Mouse (Mus musculus): ENCODE measurements around the gene Dclk1. TPM values are rescaled to one million over a fixed set of nuclear protein-coding genes. Genes with fewer than 3 reads are reported as not detected.

The Dclk1 gene
- polyA plus RNA-seq, 1 experiment from 2014 or later, result 30.0 TPM

DNA sequence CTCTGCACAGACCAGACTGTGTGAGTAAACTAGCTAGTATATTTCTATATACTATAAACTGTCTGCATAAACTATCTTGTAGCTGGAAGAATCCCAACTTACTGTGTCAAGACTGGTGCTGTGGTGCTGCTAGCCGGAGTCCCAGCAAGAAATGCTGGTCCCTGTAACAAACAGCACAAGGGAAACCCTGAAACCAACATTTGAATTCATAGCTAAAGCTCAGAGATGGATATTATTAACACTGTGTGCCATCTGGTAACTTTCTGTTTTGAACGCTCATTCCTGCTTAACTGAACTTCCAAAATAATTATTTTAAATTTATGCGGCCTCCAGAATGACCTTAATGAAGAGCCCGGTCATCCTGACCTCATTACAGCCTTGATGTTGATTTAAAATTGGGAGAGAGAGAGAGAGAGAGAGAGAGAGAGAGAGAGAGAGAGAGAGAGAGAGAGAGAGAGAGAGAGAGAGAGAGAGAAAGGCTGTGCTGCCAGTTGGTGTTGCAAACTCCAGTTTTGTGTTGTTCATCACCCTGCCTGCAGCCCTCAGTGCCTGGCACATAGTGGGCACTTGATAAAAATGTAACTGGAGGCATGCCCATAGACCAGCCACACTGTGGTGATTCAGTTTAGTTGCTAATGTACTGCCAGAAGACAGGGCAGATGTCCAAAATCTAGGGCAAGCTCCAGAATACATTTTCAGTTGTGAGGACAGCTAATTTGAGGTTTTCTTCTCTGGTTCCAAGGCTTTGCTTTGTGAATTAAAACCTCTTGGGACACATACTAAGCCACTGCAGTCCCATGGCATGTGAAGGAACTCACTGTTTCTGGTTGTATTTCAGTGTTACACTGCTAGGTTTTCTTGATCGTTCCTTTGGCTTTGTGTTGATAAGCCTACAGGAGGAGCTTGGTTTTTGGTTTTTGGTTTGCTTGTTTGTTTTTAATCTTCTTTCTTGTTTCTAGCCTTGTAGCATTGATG is 205.6 kb downstream of the Dclk1 start:
- Histone ChIP-seq H3K27ac (ENCODE audit: low read length) (no peak overlapping the region), H3K4me3 (ENCODE audit: low read length) (no peak overlapping the region), H3K4me2 (replicated peaks; ENCODE audit: low read depth, low read length) (no peak overlapping the region), H3K27me3 (ENCODE audit: insufficient read depth, low read length) (no peaks in the 10 kb centered on the region), H3K9me3 (ENCODE audit: low read length) (0 out of 2 replicates have a peak, but pooled peaks cover 2% of the 10 kb centered on the region), H3K4me1 (ENCODE audit: insufficient read depth, low read length) (no peaks in the 10 kb centered on the region), H3K36me3 (ENCODE audit: insufficient read depth, low read length) (no peaks in the 10 kb centered on the region), H3K9ac (replicated peaks; ENCODE audit: low read length) (no peak overlapping the region)
- ATAC-seq (ENCODE audit: low FRiP score, low TSS enrichment), result no peak
- 75% methylated on average over 5 of the region's 5 CpGs for WGBS

GRCm38 (mm10) chr3:55449148-55449547 is 207.0 kb downstream of the Dclk1 start:
- Histone ChIP-seq H3K27me3 (ENCODE audit: insufficient read depth, low read length) (no peaks in the 10 kb centered on the region), H3K36me3 (ENCODE audit: insufficient read depth, low read length) (no peaks in the 10 kb centered on the region), H3K4me3 (ENCODE audit: low read length) (no peak overlapping the region), H3K4me1 (ENCODE audit: insufficient read depth, low read length) (no peaks in the 10 kb centered on the region), H3K4me2 (replicated peaks; ENCODE audit: low read depth, low read length) (no peak overlapping the region), H3K9me3 (ENCODE audit: low read length) (0 out of 2 replicates have a peak, but pooled peaks cover 2% of the 10 kb centered on the region), H3K27ac (ENCODE audit: low read length) (no peak overlapping the region), H3K9ac (replicated peaks; ENCODE audit: low read length) (no peak overlapping the region)
- 91% methylated on average over 2 of the region's 2 CpGs for WGBS
- no peak for ATAC-seq (ENCODE audit: low FRiP score, low TSS enrichment)

DNA sequence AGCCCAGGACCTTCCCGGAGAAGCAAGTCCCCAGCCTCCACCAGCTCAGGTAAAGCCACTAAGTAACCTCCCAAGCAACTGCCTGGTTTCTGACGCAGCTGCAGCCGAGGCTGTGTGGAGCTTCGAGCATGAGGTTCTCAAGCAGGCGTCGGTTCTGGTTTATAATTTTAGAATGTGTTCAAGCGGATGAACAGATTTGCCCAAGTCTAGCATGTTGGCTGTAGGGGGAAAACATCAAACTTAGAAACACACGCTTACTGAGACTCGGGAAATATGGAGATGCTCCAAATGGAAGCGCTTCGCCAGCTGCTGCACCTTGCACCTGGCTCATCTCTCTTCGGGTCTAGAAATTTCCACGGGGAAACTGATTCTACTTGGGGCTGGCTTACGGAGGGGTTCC is 208.9 kb downstream of the Dclk1 start:
- Histone ChIP-seq H3K9ac (replicated peaks; ENCODE audit: low read length) (no peak overlapping the region), H3K27ac (ENCODE audit: low read length) (no peak overlapping the region), H3K4me1 (ENCODE audit: insufficient read depth, low read length) (no peaks in the 10 kb centered on the region), H3K27me3 (ENCODE audit: insufficient read depth, low read length) (no peaks in the 10 kb centered on the region), H3K4me3 (ENCODE audit: low read length) (no peak overlapping the region), H3K4me2 (replicated peaks; ENCODE audit: low read depth, low read length) (no peak overlapping the region), H3K36me3 (ENCODE audit: insufficient read depth, low read length) (no peaks in the 10 kb centered on the region), H3K9me3 (ENCODE audit: low read length) (0 out of 2 replicates have a peak, but pooled peaks cover 2% of the 10 kb centered on the region)
- no peak for ATAC-seq (ENCODE audit: low FRiP score, low TSS enrichment)
- WGBS, result 96% methylated on average over 14 of the region's 14 CpGs

GRCm38 (mm10) chr3:55451877-55452276 is 209.7 kb downstream of the Dclk1 start:
- Histone ChIP-seq H3K4me1 (ENCODE audit: insufficient read depth, low read length) (no peaks in the 10 kb centered on the region), H3K36me3 (ENCODE audit: insufficient read depth, low read length) (no peaks in the 10 kb centered on the region), H3K27ac (ENCODE audit: low read length) (no peak overlapping the region), H3K4me3 (ENCODE audit: low read length) (no peak overlapping the region), H3K9ac (replicated peaks; ENCODE audit: low read length) (no peak overlapping the region), H3K27me3 (ENCODE audit: insufficient read depth, low read length) (no peaks in the 10 kb centered on the region), H3K4me2 (replicated peaks; ENCODE audit: low read depth, low read length) (no peak overlapping the region), H3K9me3 (ENCODE audit: low read length) (0 out of 2 replicates have a peak, but pooled peaks cover 2% of the 10 kb centered on the region)
- 77% methylated on average over 3 of the region's 3 CpGs for WGBS
- no peak for ATAC-seq (ENCODE audit: low FRiP score, low TSS enrichment)

- H3K27ac ChIP-seq (ENCODE audit: low read length), result no peak overlapping the region
- WGBS, result 93% methylated on average over 2 of the region's 2 CpGs
- H3K27me3 ChIP-seq (ENCODE audit: insufficient read depth, low read length), result no peaks in the 10 kb centered on the region
- no peak overlapping the region for H3K9ac ChIP-seq (replicated peaks; ENCODE audit: low read length)
- no peak overlapping the region for H3K4me2 ChIP-seq (replicated peaks; ENCODE audit: low read depth, low read length)
- no peak overlapping the region for H3K4me3 ChIP-seq (ENCODE audit: low read length)
- H3K4me1 ChIP-seq (ENCODE audit: insufficient read depth, low read length), result no peaks in the 10 kb centered on the region
- H3K9me3 ChIP-seq (ENCODE audit: low read length), result 0 out of 2 replicates have a peak, but pooled peaks cover 2% of the 10 kb centered on the region
- ATAC-seq (ENCODE audit: low FRiP score, low TSS enrichment), result no peak
- H3K36me3 ChIP-seq (ENCODE audit: insufficient read depth, low read length), result no peaks in the 10 kb centered on the region
Observed at GRCm38 (mm10) chr3:55452464-55452863, 210.3 kb downstream of the Dclk1 start.

DNA sequence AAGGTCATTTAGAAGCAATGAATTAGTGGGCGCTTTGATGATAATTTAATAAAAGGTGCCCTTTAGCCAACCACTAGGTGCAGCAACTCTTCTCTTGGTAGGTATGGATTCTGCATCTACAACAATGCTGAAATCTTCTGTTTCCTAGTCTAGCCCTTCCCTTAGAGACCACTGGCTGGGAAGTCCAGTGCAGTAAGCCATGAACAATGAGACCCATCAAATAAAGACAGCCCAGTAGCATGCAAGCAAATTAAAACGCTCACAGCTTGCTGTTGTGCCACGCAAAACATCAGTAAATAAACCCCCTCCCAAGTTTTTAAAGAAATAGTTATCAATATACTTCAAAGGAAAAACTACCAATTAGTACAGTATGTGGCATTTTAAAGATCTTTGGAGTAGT is 218.9 kb downstream of the Dclk1 start:
- H3K4me3 ChIP-seq (ENCODE audit: low read length), result no peak overlapping the region; the same call in 1 of the 2 replicates
- H3K9ac ChIP-seq (replicated peaks; ENCODE audit: low read length), result no peak overlapping the region
- no peaks in the 10 kb centered on the region for H3K27me3 ChIP-seq (ENCODE audit: insufficient read depth, low read length)
- 0 out of 2 replicates have a peak, but pooled peaks cover 3% of the 10 kb centered on the region for H3K9me3 ChIP-seq (ENCODE audit: low read length)
- no peaks in the 10 kb centered on the region for H3K36me3 ChIP-seq (ENCODE audit: insufficient read depth, low read length)
- H3K4me1 ChIP-seq (ENCODE audit: insufficient read depth, low read length), result peaks cover 14% of the 10 kb centered on the region; the same call in 1 of the 2 replicates
- no peak overlapping the region for H3K27ac ChIP-seq (ENCODE audit: low read length)
- peak overlapping the region; percentile 60 for H3K4me2 ChIP-seq (replicated peaks; ENCODE audit: low read depth, low read length)
- ATAC-seq (ENCODE audit: low FRiP score, low TSS enrichment), result no peak
- 68% methylated on average over 3 of the region's 3 CpGs for WGBS

- Histone ChIP-seq H3K4me2 (replicated peaks; ENCODE audit: low read depth, low read length) (peak overlapping the region; percentile 60), H3K4me1 (ENCODE audit: insufficient read depth, low read length) (peaks cover 14% of the 10 kb centered on the region; the same call in 1 of the 2 replicates), H3K9ac (replicated peaks; ENCODE audit: low read length) (peak overlapping the region; percentile 41), H3K27me3 (ENCODE audit: insufficient read depth, low read length) (no peaks in the 10 kb centered on the region), H3K36me3 (ENCODE audit: insufficient read depth, low read length) (no peaks in the 10 kb centered on the region), H3K27ac (ENCODE audit: low read length) (no peak overlapping the region), H3K9me3 (ENCODE audit: low read length) (0 out of 2 replicates have a peak, but pooled peaks cover 3% of the 10 kb centered on the region), H3K4me3 (ENCODE audit: low read length) (peak overlapping the region; percentile 32)
- peak; percentile 67; the same call in 1 of the 2 replicates for ATAC-seq (ENCODE audit: low FRiP score, low TSS enrichment)
- WGBS, result 2% methylated on average over 17 of the region's 17 CpGs
Observed at GRCm38 (mm10) chr3:55461685-55462655, 219.8 kb downstream of the Dclk1 start.

DNA sequence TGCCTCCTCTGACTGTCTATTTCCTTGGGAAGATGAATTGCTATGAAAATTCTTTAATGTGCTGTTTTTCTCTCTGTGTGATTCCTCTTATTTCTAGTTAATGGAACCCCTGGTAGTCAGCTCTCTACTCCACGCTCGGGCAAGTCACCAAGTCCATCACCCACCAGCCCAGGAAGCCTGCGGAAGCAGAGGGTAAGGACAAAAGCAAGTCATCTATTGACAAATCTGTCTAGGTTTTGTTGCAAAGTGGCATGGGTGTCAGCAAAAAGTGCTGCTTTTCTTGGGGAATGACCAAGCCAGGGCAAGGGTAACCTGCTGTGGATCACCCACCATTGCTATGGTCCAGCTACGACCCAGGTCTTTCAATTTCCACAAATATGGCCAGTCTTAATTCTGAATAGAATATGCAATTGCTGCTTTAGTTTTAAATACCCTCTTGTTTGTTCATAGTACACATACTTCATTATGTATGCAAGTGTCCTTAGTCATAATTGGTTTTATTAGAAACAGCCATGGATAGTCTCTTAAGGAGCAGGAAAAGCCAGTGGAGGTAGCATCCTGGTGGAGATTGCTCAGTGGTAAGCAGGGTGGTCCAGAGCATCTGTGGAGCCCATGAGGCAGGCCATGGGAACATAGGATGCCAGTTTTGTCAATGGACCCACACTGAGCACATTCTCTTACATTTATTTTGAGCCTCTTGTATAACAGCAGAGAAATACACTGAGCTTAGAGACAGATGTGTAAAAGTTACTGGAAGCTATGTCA is 220.9 kb downstream of the Dclk1 start:
- H3K9me3 ChIP-seq (ENCODE audit: low read length), result 0 out of 2 replicates have a peak, but pooled peaks cover 3% of the 10 kb centered on the region
- ATAC-seq (ENCODE audit: low FRiP score, low TSS enrichment), result no peak
- H3K4me1 ChIP-seq (ENCODE audit: insufficient read depth, low read length), result peaks cover 14% of the 10 kb centered on the region; the same call in 1 of the 2 replicates
- H3K27me3 ChIP-seq (ENCODE audit: insufficient read depth, low read length), result no peaks in the 10 kb centered on the region
- no peak overlapping the region for H3K27ac ChIP-seq (ENCODE audit: low read length)
- 92% methylated on average over 4 of the region's 4 CpGs for WGBS
- no peak overlapping the region for H3K4me2 ChIP-seq (replicated peaks; ENCODE audit: low read depth, low read length)
- H3K9ac ChIP-seq (replicated peaks; ENCODE audit: low read length), result no peak overlapping the region
- H3K36me3 ChIP-seq (ENCODE audit: insufficient read depth, low read length), result no peaks in the 10 kb centered on the region
- H3K4me3 ChIP-seq (ENCODE audit: low read length), result no peak overlapping the region

DNA sequence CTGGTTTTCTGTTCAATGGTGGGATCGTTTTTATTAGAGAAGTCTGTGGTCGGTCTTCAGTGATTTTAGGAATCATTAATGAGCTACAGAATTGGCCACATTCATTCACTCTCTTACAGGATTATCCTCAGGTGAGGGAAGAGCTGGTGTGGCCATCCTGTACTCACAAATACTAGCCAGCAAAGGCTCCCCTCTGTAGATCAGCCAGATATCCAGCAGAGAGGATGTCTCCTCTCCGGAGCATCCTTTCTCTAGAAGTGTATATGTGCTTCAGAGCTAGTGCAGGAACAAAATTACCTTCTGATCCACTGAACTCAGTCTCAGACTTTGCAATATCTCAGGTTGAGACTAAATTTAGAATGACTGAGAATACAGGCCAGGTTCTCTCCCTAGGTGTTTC is 222.1 kb downstream of the Dclk1 start:
- Histone ChIP-seq H3K27me3 (ENCODE audit: insufficient read depth, low read length) (no peaks in the 10 kb centered on the region), H3K9ac (replicated peaks; ENCODE audit: low read length) (no peak overlapping the region), H3K9me3 (ENCODE audit: low read length) (0 out of 2 replicates have a peak, but pooled peaks cover 3% of the 10 kb centered on the region), H3K4me3 (ENCODE audit: low read length) (no peak overlapping the region), H3K4me1 (ENCODE audit: insufficient read depth, low read length) (peaks cover 14% of the 10 kb centered on the region; the same call in 1 of the 2 replicates), H3K4me2 (replicated peaks; ENCODE audit: low read depth, low read length) (no peak overlapping the region), H3K27ac (ENCODE audit: low read length) (no peak overlapping the region), H3K36me3 (ENCODE audit: insufficient read depth, low read length) (no peaks in the 10 kb centered on the region)
- no peak for ATAC-seq (ENCODE audit: low FRiP score, low TSS enrichment)
- 73% methylated on average over 3 of the region's 3 CpGs for WGBS
